Mouse (Mus musculus): ENCODE measurements at regions not wholly inside any gene's neighbourhood (a gene's known extent, or its start where the extent isn't known, plus 50 kb on each side); places are given as distances from the start of the nearest gene placed in this dataset.

DNA sequence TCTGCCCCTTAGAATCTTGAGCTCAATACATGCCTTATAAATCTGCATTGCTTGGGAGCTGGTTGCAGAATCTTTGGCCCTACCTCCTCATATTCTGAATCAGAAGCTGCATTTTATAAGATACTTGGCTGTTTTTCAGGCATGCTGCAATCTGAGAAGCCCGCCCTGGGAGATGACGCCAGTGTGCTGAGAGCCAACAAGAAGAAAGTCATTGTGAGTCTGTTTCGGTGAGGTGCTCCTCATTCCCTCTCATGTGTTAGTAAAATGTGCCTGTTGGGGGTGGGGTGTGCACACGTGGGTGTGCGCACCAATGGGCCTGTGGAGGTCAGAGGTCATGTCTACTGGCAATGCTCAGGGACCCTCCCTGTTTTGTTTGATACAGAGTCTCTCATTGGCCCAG lies 388.7 kb downstream of the Agtpbp1 start:
- H3K36me3 ChIP-seq (ENCODE audit: control insufficient read depth, insufficient read depth, low read length) = no peaks in the 10 kb centered on the region
- H3K9me3 ChIP-seq (ENCODE audit: control insufficient read depth, low read length) = no peaks in the 10 kb centered on the region
- WGBS = 63% methylated on average over 5 of the region's 5 CpGs
- no peak overlapping the region for H3K4me3 ChIP-seq (replicated peaks; ENCODE audit: low read length)
- H3K27ac ChIP-seq (replicated peaks; ENCODE audit: low read depth, low read length) = no peak overlapping the region
- H3K27me3 ChIP-seq (ENCODE audit: control insufficient read depth, insufficient read depth, low read length) = no peaks in the 10 kb centered on the region
- ATAC-seq (ENCODE audit: low FRiP score, low read depth) (no peak; the same call in 1 of the 2 replicates), DNase-seq (ENCODE audit: low spot score) (peak; percentile 68)
- TF ChIP-seq POLR2A (IDR thresholded peaks at IDR 0.05; ENCODE audit: borderline replicate concordance, extremely low read depth, insufficient read depth, insufficient read length) = no peak
- H3K4me2 ChIP-seq (replicated peaks; ENCODE audit: low read depth, low read length, severe bottlenecking) = no peak overlapping the region
- H3K4me1 ChIP-seq (ENCODE audit: control insufficient read depth, insufficient read depth, low read length) = 0 out of 2 replicates have a peak, but pooled peaks cover 4% of the 10 kb centered on the region
- no peak overlapping the region for H3K9ac ChIP-seq (ENCODE audit: low read depth, low read length, severe bottlenecking)

DNA sequence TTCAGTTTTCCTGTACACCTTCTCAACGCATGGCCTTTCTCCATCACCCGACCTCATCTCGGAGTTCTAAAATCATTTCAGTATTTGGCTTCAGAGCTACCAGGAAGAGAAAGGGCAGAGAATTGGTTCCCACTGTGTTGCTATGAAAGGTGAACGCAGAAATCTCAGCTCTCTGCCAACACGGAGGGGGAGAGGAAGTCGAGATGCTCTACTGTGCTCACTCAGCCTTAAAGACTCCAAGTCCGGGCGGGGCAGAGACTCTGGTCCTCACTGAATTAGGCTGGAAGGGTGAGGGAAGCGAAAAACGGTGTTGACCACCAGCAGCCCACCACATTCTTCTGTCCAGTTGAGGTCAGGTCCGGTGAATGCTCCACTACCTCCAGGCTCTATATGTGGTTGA lies 382.1 kb downstream of the Ntrk2 start:
- ATAC-seq (ENCODE audit: low FRiP score, low read depth) (no peak), DNase-seq (ENCODE audit: low spot score) (no peak)
- H3K4me3 ChIP-seq (replicated peaks; ENCODE audit: low read length) = no peak overlapping the region
- H3K27me3 ChIP-seq (ENCODE audit: control insufficient read depth, insufficient read depth, low read length) = no peaks in the 10 kb centered on the region
- no peak overlapping the region for H3K9ac ChIP-seq (ENCODE audit: low read depth, low read length, severe bottlenecking)
- no peaks in the 10 kb centered on the region for H3K36me3 ChIP-seq (ENCODE audit: control insufficient read depth, insufficient read depth, low read length)
- H3K27ac ChIP-seq (replicated peaks; ENCODE audit: low read depth, low read length) = no peak overlapping the region
- no peaks in the 10 kb centered on the region for H3K9me3 ChIP-seq (ENCODE audit: control insufficient read depth, low read length)
- no peak overlapping the region for H3K4me2 ChIP-seq (replicated peaks; ENCODE audit: low read depth, low read length, severe bottlenecking)
- no peak for TF ChIP-seq POLR2A (IDR thresholded peaks at IDR 0.05; ENCODE audit: borderline replicate concordance, extremely low read depth, insufficient read depth, insufficient read length)
- 83% methylated on average over 11 of the region's 11 CpGs for WGBS
- H3K4me1 ChIP-seq (ENCODE audit: control insufficient read depth, insufficient read depth, low read length) = no peaks in the 10 kb centered on the region

Measured in limb, embryonic 14.5 days (tissue).